Mouse (Mus musculus) layer of hippocampus, adult 8-10 months (tissue): ENCODE results near the gene Trappc12. TPM values are rescaled to one million over a fixed set of nuclear protein-coding genes. Genes with fewer than 3 reads are reported as not detected.

Experiments used
- DNase-seq, 2 experiments: peaks; one replicate each; pipeline ENCODE4 v3.0.0; 2022; ENCODE audit warnings: low spot score in 2 of 2
- total RNA-seq, 4 experiments: library from RNA; stranded (reverse); gene quantifications; 2 replicates each; pipeline ENCODE4 v1.2.4; 2022

The Trappc12 gene
- 10 to 100 TPM; 56.4 to 64.8 (median 59.1) TPM for total RNA-seq

DNA sequence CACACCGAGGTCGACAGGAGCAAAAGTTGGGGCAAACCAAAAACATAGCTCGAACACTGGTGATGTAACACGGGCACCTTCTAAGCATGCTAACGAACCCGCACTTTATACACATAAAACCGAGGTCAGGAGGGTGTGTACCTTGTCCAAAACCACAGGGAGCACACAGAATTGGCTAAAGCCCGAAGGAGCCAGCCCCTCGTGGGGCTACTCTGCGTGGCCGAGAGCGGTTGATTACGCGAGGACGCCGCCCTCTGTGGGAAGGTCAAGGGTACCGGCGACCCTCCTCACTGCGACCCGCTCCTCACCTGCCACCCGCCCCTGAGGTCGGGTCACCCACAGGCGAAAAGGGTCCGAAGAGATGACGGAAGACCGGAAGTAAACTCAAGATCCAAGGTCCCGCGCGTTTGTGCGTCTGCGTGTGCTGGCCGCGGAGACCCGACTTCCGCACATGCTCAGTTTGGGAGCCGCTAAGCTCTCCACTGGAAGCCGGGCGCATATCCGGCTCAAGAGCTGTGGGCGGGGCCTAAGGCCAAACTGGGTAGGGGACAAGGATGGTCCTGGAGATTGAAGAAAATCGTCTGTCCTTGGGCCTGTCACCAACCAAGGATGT is at the start of gene Trappc12:
Gene Trappc12 (minus strand): TSS at position 452 of the 613 bp plus-strand sequence.
- DNase-seq = peak; percentile 79

DNA sequence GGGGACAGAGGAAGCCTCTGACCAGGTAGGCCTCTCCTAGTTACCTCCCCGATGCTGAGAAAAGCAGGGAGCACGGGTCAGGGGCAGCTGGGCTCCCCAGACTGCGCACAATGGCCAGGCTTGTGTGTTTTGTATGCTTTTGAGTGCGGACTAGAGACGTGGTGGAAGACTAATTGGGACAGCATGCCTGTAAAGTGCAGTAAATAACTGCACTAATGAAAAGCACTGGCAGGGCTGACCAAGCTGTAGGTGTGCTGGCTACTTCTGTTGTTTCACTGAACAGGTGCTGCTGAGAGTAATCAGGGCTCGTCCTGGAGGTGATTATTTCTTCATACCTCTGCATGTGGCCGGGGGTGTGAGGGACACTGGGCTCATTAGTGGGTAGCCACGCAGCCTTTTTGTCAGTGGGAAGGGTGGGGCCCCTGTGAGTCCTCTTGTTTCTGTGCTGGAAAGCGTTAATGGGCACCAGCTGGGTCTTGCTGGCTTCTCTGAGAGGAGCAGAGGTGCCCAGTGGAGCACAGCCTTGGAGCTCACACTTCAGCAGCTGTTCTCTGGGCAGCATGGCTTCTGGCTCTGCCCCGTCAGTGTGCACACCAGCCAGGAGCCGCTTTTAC is 49.6 kb upstream of the Trappc12 start:
- no peak for DNase-seq

DNA sequence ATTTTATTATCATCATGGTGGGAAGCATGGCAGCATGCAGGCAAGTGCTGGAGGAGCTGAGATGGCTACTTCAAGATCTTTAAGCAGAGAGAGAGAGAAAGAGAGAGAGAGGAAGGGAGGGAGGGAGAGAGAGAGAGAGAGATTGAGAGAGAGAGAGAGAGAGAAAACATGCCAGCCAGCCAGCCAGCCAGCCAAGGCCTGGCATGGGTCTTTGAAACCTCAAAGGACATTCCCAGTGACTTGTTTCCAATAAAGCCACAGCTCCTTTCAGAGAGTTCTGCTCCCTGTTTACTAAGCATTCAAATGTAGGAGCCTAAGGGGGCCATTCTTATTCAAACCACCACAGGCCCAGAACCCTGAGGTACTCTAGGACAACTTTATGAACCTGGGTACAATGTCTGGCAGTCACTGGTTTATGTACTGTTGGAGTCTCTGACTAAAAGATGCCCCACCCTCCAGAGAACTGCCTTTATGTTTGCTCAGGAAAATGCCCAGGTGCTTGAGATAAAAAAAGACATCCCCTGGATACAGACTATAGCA is 46.7 kb upstream of the Trappc12 start:
- no peak for DNase-seq

DNA sequence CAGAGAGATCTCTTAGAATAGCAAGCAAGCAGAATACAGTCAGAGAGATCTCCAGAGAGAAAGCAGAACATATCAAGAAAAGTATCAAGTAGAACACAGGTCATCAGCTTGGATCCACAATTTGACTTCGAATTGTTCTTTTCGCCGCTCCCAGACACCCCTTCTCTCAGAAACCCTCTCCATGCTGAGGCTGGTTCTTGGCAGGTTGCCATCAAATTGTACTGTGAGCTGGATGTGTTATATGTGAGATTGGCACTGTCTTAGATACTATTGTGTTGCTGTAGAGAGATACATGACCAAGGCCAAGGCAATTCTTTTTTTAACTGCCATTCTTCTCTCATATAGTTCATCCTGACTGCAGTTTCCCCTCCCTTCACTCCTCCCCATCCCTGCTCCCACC is 44.8 kb upstream of the Trappc12 start:
- no peak for DNase-seq

DNA sequence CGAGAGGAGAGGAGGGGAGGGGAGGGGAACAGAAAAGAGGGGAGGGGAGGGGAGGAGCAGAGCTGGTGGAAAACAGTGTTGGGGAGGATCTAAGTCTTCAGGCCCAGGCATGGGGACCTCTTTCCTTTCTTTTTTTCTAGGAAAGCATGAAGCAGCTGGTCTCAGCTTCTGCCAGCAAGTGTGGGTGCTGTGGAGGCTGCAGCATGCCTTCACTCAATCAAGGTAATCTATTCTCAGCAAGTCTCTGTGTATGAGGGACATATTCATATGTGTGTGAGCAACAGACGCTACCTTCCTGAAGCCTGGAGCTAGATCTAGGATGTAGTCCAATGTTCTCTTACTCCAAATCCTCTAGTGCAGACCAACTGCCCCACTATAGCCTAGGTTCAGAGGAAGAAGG is 43.4 kb upstream of the Trappc12 start:
- DNase-seq = peak; percentile 43 to 54

DNA sequence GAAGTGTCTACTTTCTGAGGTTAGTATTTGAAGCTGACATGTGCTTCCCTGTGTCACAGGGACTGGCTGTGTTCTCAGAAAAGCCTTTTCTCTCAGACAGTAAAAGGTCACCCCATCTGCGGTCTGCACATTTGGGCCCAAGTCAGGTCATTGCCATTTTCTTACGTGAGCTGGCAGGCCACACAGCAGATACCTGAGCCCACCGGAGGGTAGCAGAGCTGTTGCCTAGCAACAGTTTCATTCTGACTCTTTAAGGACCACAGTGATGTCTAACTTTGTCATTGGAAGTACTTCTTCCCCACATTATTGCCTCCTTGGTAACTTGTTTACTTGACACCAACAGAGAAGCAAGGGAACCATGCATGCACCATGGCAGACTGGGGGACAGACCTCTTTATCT is 42.3 kb upstream of the Trappc12 start:
- no peak for DNase-seq

DNA sequence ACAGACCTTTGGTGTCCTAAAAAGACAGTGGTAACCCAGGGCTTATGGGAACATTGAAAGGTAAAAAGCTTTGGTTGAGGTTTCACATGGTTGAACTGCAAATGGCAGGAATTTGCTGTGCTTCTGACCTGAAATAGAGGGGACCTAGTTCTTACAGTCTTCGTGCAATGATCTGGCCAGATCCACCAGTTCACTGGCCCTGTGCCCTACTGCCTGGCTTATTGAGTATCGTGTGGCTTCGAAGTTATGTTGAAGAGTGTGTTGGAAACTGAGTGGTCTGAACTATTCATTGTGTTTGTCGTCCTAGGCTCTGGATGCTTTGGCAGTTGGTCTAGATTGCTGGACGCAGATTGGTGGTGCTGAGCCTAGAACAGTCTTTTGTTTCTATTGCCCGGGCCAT is 36.0 kb upstream of the Trappc12 start:
- DNase-seq = no peak

DNA sequence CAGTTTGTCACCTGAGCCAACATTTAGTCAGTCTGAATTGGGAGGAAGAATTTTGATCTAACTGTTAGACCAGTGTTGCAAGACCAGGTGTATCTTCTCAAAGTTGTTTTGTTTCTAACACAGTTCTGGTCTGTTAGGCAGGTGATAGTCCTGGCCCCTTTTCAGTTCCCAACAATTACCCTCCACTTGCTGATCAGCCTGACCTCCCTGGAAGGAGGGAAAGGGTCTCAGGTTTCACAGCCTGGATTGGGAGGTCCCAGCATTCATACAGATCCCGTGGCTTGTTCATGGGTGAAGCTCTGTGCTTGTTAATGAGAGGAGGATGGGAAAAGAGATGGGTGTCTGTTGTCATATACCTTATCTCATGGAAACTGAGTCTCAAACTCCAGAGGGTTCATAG is 35.0 kb upstream of the Trappc12 start:
- DNase-seq = no peak

DNA sequence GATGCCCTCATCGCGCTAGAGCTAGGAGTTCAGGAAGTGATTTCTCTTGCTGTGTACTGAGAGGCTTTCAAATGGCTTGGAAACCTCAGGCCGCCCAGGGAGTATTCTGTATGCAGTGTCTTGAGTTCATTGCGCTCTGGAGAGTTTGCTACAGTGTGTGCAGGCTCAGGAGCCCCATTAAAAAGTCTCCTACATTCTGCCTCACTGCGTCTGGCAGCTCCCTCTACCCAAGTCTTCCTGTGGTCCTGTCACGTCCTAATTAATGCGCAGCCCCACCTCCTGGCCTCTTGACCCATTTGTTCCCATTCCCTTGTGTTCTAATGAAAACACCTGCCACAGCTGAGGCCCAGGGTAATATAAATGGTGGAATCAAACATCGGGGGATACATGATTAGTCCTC is 34.6 kb upstream of the Trappc12 start:
- no peak for DNase-seq

DNA sequence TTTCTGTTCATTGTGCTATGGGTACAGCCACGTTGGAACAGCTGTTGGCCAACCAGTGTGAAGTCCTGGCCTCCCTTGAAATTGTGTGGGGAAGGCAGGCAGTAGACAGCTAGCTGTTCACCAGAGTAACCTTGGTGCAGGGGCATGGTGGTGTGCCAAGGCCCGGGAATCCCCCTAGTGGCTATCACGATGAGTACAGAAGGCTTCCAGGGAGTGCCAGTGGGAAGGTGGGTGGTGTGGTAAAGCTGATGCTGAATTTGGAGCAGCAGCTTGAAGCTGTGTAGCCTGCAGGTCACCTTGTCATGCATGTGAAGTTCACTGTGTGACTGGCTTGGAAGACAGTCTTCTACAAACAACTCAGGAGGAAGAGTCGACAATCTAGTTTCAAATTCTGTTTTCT is 34.1 kb upstream of the Trappc12 start:
- DNase-seq = no peak

DNA sequence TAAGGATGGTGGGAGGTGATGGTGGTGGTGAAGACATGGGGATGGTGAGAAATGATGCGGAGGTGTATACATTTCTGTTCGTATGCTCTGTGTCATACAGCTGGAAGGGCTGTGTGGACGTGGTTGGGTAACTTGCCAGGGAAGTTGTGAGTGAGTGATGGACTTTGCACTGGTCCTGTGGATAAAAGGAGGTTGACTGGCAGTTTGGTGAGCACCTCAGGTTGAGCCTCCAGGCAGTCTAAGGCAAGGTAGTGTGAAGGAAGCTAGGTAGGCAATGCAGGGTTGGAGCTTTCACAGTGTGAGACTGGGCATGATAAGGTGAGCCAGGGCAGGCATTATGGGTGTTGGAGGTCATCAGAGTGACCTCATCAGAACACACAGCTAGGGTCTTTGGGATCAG is 32.4 kb upstream of the Trappc12 start:
- DNase-seq = no peak

DNA sequence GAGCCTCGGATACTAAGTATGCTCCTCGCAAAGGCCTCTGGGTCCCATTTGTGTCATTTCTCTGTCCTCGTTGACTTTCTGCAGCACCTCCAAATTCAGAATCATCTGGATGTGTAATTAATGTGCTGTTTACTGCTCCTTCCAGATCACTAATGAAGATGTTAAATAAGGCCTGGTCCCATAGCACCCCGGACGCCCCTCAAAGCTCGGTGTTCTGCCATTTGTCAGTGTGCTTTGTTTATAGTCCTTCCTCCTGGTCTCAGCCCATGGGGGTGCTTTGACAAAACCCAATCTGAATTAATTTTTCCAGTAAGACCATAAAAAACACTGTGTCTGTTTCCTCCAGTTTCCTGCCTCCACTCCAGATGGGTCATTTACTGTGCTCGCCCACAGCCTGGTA is 29.9 kb upstream of the Trappc12 start:
- no peak for DNase-seq

DNA sequence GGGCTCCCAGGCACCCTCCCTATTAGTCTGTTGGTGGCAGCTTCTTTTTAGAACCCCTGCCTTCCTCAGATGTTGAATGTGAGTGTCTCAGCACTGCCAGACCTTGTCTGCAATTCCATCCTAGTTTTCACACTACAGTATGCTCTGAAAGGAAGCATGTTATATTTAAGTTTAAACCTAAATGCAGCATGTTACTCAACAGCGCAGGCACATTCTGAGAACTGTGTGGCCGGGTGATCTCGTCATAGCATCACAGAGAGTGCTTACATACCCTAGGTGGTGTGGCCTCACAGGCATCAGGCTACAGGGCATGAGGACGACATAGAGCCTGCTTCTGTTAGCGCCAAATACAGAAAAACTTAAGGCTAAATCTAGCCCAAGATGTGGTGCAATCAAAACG is 25.4 kb upstream of the Trappc12 start:
- DNase-seq = no peak

DNA sequence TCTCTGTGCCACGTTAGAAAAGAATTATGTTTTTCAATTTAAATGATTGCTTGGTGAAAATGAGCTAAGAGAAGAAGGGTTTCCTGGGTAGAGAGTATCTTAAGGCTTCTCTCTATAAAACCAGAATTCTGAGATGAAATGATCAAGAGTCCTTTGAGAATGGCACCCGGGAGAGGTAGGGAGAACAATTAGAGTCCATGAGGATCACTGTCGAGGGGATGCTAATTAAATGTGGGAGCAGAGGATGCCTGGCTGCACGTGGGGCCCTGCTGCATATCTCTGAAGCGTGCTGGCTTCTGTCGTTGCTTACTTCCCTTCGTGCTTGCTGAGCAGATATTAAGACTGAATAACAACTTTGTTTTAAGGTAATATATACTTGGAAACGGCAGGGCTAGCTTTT is 24.8 kb upstream of the Trappc12 start:
- no peak for DNase-seq

DNA sequence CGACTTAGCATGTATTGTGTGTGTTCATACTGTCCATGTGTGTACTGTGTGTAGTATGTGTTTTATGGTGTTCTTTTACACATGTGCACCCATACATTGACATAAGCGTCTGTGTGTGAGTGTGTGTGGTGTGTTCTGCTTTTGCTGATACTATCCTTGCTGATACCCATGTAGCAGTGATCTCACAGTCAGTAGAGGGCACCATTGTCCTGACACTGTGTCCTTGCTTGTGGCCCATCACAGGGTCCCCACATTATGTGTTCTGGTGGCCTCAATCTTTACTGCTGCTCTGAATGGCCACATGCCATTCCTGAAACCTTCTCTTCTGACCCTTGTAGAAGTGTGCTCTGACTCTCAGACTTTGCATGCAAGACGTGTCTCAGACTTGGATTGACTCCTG is 23.5 kb upstream of the Trappc12 start:
- DNase-seq = no peak

DNA sequence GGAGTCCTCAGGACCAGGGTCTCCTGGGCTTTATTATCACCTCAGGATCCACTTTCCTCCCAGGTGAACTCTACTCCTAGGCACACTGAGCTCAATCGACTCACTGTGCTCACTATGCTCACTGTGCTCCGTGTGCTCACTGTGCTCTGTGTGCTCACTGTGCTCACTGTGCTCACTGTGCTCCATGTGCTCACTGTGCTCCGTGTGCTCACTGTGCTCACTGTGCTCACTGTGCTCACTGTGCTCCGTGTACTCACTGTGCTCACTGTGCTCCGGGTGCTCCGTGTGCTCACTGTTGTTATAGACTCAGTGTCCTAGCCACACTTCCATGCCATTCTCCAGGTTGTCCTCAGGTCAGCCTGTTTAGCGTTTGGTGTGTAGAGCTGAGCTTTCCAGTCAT is 19.7 kb upstream of the Trappc12 start:
- no peak for DNase-seq

DNA sequence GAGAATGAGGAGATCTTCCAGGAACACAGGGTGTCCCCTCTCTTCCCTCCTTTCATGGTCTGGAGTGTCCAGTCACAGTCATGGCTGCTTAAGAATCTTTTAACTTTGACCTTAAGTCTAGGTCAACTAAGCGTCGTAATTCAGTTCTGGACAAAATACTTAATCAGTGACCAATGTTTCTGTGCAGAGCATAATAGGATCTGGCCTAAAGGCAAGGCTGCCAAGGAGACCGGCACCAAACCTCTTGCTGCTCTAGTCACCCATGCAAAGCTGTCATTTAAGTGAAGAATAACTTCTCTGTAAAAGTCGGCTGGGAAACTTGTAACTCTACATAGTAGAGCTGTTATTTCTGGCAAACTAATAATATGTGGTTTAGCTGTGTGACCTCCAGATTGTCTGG is 5.7 kb upstream of the Trappc12 start:
- DNase-seq = no peak

DNA sequence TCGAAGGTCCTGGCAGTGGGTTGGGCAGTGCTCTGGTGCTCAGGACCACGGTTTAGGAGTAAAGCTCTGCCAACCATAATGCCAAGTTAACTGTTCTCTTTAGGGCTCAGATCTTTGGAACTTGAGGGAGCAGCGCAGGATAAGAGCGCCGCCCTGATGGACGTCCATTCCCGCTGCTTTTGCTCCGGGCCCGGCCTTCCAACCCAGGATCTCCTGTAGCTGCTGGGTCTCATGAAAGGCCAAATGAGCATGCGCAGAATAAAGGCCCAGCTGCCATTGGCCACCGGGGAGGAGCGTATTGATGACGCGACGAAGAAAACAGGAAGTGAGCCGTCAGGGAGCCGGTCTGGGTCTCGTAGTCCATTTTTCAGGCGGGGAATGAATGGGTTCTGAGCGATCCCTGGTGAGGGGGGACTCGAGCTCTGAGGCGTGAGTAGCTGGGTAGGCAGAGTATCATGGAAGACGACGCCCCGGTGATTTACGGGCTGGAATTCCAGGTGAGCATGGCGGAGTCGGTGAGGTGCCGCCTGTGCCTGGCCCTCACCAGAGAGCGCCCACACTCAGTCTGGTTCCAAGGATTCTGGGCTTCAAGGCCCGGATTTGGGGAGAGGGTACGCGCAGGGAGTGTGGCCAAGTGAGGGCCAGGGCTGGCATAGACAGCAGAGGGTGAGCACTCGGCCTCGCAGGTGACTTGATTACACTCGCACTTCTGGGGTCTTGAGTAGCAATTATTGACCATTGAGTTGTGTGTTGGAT is 1.4 kb upstream of the Trappc12 start, which contains the start of gene Eipr1:
Gene Eipr1 (plus strand): TSS at position 296 of the 756 bp plus-strand sequence.
- DNase-seq = peak; percentile 89 to 91

DNA sequence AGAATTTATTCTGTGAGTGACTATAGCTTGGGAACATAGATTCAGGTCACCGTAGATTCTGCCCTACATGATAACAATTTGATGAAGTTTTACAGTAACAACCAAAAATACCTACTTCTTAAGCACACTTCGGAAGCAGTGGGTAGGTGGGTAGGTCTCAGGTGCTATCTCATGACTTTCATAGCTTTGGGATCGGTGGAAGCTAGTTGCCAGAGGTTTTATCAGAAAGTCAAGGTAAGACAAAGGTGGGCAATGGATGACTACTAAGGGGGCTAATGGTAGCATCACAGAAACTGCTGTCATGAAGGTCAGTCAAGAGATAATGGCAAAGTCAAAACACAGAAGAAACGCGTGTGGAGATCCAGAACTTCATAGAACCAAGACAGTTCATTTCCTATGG is 604 bp upstream of the Trappc12 start:
- DNase-seq = no peak

DNA sequence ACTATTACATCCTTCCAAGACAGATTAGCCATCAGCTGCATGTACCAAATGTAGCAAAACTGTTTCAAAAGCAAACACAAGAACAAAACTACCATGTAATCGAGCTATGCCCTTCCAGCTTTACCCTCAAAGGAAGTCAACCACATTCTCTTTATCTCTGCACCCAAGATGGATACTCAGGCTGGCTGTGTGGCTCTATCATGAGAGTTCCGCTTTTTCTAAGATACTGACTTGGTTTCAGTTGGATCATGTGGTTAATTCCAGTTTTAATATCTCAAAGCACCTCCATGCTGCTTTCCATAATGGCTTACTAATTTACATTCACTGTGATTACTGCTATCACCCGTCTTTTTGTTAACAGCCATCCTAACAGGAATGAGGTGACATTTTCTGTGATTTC is 6.9 kb downstream of the Trappc12 start:
- no peak for DNase-seq

DNA sequence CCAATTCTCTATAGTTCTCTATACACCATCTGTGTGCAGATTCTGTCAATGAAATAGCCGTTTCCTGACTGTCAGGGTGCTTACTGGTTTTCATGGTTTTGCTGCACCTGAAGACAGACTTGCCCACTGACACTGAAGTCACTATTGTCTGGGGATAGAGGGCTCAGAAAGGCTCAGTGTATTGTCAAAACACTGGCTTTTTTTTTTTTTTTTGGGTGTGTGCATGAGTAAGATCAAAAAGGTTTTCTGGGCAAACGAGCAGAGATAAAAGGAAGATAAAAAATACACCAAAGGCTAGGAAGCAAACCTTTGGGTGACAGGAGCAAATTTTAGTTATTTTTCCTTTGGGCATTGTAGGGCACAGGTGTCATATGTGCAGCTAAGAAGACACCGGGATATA is 15.0 kb downstream of the Trappc12 start:
- no peak for DNase-seq

DNA sequence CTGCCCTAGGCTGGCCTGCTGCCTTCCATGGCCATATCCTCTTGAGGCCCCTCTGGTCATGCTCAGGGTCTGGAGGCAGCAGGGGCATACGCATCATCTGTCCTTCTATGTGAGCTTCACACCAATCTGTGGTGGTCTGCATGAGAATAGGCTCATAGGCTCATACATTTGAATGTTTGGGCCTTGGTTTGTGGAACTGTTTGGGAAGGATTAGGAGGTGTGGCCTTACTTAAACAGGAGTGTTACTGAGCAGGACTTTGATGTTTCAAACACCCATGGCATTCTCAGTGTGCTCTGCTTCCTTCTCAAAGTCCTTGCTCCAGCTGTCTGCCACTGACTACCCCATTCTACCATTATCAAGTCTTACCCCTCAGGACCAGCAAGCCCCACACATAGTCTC is 16.0 kb downstream of the Trappc12 start:
- no peak for DNase-seq
